Mouse (Mus musculus): ENCODE measurements around the gene Ppp1r14b.

Ppp1r14b gene

DNA sequence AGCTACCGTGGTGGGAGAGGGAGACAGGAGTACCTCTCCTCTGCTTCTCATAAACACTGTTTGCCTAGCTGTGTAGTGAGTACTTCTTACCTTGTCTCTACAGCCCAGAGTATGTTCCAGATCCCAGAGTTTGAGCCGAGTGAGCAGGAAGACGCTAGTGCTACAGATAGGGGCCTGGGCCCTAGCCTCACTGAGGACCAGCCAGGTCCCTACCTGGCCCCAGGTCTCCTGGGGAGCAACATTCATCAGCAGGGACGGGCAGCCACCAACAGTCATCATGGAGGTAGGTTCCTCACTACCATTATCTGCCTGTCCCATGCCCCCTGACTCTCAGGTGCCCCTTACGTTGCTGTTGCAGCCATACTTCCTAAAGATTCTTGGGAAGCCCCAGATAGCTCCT, 32.0 kb upstream of the Ppp1r14b start:
- peak in 1 of 2 experiments; percentile 35 for DNase-seq (ENCODE audit: low spot score in 2 of 2)

DNA sequence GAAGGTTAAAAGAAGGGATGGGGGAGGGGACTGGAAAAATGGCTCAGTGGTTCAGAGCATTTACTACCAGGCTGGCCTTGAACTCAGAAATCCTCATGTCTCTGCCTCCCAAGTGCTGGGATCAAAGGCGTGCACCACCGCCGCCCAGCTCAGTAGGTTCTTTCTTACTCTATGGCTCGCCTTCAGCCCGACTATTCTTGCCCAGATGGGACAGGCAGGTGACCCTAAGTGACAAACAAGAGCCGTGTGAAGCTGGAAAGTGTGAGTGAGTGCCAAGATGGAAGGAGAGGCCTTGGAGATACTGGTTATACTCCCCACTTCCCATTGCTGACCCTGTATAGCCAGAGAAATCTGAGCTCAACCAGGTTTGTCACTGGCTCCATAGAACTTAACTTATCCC, 31.1 kb upstream of the Ppp1r14b start:
- no peak for DNase-seq (ENCODE audit: low spot score in 2 of 2)

DNA sequence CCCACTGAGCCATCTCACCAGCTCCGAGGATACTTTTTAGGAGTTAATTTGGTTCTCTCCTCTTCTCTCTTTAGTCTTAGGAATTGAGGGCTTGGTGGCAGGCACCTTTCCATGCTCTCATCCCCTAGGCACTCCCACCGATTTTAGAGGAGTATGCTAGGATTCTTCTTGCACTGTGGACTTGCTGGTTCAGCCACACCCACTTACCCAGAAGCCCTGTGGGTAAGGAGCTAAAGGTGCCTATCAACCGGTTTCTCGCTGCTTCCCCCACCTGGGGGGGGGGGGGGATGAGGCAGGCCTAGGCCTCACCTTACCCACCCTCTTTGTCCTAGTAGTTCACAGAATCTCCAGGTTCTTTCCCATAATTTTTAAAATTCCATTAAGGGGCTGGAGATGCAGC, 27.0 kb upstream of the Ppp1r14b start:
- DNase-seq (ENCODE audit: low spot score in 2 of 2), result no peak

DNA sequence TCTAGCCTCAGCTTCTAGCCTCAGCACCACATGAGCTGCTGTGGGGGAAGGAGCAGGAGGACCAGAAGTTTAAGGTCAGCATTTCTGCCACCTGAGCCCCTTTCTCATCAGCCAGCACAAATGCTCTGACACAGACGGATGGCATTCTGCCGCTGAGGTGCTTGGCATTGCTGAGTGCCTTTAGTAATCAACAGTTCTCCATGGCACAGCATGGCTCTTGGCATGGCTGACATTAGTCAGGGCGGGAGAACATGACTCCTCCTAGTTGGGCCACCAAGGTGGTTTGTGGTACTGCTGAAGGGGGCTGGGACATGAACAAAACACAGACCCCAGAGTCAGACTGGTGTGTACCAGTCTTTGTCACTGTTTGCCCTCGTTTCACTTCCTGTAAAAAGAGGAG, 26.6 kb upstream of the Ppp1r14b start:
- no peak for DNase-seq (ENCODE audit: low spot score in 2 of 2)

DNA sequence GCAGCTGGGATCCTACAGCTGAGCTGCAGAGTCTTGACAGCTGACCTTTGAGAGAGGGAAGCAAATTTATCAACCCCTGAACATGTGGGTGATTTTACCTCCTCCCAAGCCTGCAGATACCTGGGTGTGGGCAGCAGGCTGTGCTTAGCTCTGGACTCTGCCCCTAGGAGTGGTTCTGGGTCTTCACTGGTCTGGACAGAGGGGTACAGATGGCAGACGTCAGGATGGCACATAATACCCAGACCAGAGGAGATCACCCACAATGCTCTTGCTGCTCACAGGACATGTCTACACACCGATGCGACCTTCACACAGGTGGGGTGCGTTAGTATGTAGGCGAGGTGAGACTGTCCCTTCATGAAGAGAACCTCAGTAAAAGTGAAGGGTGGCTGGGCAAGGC, 25.2 kb upstream of the Ppp1r14b start:
- DNase-seq (ENCODE audit: low spot score in 2 of 2), result no peak

DNA sequence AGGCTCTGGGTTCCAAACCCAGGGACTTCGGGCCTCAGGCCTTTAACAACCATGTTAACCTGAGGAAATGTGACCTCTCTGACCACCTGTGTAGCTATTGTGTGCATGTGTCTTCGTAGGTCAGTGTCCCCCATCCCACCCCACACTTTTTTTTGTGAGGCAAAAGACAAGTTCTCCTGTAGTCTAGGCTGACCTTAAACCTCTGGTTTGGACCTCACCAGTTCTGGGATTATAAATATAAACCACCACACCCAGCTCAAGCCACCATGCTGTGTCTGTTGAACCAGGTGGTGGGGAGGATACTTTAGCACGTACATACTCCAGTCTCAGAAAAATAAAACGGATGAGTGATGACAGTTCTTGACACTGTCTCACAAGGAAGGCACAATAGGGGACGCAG, 24.8 kb upstream of the Ppp1r14b start:
- DNase-seq (ENCODE audit: low spot score in 2 of 2), result no peak

DNA sequence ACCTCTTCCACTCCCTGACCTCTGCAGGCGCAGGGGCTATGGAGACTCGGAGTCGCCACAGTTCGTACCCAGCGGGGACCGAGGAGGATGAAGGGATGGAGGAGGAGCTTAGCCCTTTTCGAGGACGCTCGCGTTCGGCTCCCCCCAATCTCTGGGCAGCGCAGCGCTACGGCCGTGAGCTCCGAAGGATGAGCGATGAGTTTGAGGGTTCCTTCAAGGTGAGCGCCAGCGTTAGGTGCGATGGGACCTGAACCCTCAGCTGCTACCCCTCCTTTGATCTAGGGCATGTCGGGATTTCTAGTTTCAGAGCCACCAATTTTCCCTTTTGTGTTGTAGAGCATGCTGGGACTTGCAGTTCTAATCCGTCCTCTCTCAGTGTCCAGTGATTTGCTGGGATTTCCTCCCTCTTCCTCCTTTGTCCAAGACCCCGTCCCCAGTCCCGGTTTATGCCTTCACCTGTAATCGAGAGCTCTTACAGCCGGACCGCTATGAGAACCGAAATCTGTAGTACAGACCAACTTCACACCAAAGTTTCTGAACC, 24.1 kb upstream of the Ppp1r14b start:
- peak; percentile 66 to 68 for DNase-seq (ENCODE audit: low spot score in 2 of 2)

DNA sequence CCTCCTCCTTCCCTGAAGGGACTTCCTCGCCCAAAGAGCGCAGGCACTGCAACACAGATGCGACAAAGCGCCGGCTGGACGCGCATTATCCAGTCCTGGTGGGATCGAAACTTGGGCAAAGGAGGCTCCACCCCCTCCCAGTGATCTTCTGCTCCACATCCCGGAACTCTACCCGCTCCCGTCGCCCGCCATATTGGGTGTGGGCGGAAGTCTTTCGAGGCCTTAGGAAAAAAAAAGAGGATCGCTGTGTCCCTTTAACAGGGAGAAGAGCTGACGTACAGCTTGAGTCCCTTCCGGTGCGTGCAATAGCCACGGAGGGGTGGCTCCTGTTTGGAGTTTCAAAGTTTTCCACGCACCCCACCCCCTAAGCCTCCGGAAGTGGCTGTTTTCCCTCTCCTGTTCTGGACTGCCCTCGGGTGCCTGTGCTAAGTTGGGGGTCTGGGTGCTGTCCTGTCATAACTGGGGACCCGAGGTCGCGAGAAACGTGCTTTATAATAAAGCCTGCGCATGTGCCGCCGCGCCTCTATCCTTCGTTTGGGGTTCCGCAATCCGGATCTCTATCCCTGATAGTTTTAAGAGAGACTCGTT, 23.3 kb upstream of the Ppp1r14b start:
- peak; percentile 96 to 97 for DNase-seq (ENCODE audit: low spot score in 2 of 2)

DNA sequence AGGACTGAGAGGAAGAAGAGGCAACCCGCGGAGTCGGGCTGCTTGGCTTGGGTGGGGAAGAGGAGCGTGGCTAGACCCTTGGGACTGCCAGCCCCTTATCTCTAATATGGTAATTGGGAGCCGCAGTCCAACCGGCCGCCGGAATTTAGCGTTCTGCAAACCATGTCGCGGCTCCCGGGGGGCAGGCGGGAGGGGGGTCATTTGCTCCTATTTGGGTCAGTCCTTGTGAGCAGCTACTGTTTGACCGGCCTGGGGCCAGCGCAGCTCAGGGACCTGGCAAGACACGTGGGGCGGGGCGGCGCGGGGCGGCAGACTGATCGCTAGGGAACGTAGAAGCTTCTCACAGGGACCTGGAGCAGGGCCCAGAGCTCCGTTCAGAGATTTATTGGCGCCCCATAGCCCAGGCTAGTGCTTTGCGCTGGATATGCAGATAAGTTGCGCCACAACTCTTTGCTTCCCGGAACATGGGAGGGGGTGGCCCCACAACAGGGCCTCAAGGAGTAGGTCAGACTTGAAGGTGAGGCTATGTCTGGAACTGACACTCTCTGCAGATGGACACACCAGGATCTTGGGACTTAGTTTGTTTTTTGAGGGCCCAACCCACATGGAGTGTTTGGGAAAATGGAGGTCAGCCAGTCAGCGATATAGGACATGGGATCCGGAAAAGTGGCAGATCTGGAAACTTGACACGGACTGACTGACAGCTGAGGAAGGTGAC, 22.6 kb upstream of the Ppp1r14b start:
- DNase-seq (ENCODE audit: low spot score in 2 of 2), result peak; percentile 85 to 89

DNA sequence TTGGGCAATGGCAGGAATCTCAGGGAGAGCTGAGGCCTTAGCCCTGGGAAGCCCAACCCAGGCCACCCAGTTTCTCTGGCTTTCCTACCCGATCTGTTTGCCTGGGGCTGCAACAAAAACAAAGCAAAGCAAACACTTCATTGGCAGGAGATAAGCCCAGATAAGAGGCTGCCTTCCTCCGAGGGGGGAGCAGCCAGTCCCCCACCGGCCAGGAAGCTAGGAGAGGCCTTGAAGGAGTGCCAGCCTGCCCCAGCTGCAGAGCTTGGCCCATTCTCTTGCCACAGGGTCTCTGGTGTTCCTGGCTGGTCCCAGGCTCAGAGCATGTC, 22.1 kb upstream of the Ppp1r14b start:
- DNase-seq (ENCODE audit: low spot score in 2 of 2), result no peak

DNA sequence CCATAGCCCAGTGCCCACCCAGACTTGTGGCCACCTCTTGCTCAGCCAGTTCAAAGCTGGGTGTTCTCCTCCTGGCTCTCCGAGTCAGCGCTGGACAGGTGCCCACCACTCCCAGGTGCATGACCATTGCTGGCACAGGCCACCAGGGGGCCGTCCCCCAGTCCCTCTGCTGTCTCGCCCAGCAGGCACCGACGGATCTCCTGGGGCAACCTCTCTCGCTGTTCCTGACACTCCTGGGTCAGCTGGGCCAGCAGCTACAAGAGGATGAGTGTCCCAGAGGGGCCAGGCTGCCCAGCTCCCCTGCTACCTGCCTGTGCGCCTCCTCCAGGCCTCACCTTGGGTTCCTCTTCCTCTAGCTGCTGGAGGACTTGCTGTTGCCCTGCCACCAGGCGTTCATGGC, 20.7 kb upstream of the Ppp1r14b start:
- DNase-seq (ENCODE audit: low spot score in 2 of 2), result peak in 1 of 2 experiments; percentile 51

DNA sequence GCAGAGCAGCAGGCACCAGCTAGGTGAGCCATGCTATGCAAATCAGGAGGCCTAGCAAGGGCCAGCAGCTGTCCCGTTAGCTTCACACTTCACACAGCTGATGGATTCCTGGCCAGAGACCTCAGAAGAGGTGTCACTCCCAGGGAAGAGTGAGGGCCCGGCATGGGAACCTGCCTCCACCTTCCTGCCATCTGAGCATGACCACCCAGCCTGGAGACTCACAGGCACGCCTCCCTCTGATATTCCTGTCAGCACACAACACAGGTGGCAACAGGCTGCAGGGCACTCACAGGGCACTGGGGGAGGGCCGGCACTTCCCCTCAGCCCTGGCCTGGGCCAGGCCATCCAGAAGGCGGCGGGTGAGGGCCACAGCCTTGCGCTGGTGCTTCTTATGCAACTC, 19.3 kb upstream of the Ppp1r14b start:
- DNase-seq (ENCODE audit: low spot score in 2 of 2), result no peak

DNA sequence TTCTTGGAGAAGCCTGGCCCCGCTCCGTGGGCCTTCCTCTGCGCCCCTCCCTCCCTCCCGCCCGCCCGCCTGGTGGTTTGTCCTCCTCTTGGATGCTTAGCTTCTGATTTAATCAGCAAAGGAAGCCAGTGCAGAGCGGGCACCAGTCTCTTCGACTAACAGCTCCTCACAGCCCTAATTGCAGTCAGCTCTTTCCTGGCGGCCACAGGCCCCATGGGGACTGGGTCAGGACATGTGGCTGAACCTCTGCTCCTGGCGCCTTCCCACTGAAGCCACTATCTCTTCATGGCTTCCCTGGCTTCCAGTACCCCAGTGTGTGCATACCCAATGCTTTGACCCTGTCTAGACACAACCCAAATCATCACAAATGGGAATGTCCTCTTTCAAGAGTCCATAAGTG, 18.3 kb upstream of the Ppp1r14b start:
- no peak for DNase-seq (ENCODE audit: low spot score in 2 of 2)

DNA sequence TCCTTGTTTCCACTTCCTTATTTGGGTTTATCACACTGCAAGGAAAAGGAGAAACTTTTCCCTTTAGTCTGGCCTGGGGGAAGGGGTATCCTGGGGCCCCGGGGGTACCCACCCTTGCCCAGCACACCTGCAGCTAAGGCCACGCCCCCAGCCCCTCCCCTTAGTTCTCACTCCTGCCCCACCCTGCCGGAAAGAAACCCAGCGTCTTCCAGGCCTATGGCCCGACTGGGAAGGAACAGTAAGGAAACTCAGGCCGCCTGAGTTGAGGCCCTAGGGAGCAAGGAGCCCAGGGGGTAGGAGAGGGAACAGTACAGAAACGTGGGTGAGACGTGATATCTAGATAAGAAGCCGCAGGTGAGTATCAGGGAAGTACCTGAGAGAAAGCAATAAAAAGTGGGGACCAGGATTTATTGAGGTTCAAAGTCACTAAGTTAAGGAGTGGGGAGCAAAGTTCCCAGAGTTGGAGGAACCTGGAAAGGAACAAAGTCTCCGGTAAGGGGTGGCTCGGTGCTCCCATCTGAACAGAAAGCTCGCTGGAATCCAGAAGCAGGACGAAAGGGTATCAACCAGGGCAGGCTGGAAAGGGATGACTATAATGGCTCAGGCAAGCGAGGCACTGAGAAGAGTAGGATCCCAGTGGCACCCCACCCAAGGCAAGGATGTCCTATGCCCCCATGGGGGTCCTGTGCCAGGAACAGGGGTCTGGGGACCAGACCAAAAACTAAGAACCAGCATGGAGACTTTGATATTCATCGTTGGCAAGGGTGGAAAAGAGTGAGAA, 6.1 kb upstream of the Ppp1r14b start:
- no peak for DNase-seq (ENCODE audit: low spot score in 2 of 2)

DNA sequence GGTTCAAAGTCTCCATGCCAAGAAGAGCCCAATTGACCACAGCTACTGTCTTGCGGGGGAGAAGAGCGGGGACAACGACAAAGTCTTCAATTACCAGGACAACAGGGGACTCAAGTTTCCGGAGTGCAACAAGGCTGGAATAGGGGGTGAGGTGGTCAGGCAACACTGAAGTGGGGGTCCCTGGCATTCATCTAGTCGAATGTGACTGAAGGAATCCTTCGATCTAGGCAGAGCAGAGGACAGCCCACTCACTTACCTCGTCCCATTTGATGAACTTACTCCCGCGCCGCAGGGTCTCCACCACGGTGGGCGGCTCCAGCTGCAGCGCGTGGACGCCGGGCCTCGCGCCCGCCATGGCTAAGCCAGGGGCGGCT, 5.5 kb upstream of the Ppp1r14b start:
- DNase-seq (ENCODE audit: low spot score in 2 of 2), result no peak

DNA sequence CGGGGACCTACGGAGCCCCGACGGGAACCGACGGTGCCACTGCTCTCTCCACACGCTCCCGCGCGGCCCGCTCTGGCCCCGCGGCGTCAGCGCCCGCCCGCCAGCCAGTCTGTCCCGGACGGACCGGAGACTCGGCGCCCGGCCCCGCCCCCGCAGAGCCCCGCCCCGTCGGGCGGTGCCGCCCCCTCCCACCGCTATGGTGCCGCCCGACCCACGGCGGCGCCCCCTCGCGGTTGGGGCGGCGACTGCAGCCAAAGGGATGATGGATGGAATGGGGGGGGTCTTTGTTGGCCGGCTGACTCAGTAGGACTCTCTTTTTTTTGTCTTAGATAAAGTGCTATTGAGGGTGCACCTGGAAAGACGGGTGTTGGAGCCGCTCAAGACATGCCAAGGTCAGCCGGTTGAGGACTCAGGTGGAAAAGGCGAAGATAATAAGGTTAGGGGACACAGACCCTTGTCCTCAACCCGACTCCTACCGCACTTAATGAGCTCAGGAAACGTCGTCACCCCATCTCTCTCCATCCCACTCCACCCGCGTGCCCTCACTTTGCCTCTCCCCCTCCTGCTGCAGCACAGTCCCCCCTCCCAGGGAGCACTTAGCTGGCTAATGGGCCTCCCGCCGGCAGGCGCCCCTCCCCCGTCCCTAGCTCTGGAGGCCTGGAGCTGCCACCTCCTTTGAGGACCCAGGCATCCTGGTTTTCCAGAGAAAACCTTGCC, 4.9 kb upstream of the Ppp1r14b start:
- peak; percentile 51 to 64 for DNase-seq (ENCODE audit: low spot score in 2 of 2)

DNA sequence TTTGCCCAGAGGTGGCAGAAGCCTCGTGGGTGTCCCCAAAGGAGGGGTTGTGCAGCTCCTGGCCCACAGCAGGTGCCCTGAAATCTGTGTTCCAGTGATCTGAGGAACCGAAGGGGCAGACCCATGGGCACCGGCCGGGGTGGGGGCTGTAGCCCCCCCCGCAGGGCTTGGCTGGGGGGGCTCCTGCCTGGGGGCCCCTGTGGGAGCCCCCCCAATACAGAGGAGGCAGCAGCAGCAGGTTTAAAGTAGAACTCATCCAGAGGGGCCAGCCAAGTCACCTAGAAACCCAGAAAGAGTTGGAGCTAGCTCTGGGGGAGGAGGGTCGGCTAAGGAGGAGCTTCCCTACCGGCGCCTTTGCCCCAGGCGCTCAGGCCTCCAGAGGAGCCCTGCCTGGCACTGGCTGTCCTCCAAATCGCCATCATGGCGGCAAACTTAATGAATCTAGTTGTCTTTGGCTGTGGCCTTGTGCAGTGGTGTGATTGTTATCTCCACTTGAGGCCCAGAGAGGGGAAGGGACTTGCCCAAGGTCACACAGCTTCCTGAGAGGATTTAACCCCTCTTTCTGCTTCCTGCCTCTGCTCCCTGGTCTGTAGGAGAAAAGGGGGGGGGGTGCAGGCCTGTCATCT, 4.2 kb upstream of the Ppp1r14b start:
- DNase-seq (ENCODE audit: low spot score in 2 of 2), result no peak

DNA sequence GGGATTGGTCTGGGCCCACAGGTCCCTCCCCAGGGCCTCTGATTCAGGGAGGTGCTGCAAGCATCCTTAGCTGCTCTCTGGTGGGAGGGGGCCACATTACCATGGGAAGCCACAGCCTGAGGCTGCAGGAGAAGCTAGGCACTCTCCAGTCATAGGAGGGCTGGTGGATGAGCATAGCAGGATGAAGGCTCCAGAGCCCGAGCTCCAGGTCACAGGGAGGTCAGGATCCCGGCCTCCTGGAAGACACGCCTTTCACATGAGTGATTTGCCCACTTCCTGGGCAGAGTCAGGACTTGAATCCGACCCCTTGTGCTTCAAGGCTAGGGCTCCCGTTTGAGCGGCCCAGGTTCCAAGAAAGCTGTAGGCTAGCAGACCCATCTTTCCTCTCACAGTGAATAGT, 3.1 kb upstream of the Ppp1r14b start:
- DNase-seq (ENCODE audit: low spot score in 2 of 2), result no peak

DNA sequence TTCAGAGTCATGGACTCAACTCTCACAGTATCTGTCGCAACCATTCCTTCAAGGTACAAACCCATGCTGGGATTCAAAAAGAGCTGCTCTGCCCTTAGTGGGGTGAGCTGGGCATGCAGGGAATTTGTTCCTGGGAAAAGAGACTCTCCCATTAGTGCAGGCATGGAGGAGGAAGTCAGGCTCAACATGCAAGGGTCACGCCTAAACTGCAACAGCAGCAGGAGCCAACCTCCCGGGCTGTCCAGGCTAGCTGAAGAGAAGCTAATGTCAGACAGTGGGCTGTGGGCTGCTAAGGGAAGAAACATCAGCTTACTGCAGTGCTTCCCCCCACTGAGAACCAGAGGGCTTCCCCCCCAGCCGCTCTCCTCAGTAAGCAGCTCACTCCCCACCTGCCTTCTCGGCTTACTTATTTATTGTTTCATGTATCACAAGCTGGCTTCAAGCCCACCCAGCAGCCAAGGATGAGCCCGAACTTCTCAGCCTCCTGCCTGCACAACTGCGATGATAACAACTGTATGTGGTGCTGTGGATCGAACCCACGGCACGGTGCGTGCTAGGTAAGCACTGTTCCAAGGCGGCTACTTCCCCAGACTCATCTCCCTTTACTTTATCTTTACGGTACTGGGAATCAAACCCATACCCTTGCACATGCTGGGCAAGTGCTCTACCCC, 2.4 kb upstream of the Ppp1r14b start:
- no peak for DNase-seq (ENCODE audit: low spot score in 2 of 2)

DNA sequence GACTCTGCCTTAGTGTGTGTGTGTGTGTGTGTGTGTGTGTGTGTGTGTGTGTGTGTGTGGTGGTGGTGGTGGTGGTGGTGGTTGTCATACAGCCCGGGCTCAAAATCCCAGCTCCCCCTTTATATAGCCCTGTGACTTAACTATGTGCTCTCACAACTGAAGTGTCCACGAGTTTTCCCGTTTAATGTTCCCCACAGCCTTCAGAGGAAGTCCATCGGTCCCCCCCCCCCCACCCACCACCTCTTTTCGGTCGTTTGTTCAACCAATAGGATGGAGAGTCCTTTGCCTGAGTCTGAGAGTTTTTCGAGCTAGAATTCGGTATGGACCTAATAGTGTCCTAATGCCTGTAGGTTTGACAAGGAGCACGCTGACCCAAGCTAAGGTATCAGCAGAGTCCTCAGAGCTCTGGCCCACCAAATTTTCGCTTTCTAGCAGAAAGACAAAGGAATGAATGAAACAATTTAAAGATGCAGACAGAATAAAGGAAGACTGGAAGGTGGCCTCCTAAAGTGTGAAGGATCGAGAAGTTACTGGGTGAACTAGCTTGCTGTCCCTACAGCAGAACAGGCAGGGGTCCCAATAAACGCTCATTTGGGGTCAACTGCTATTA, 1.1 kb upstream of the Ppp1r14b start:
- no peak for DNase-seq (ENCODE audit: low spot score in 2 of 2)

Data from right cerebral cortex, postnatal 10 days (tissue).